Mouse (Mus musculus) kidney, adult 9 months (tissue): ENCODE data around the gene Trnau1ap.
"Not testable (repeated sequence)": the region's sequence is repeated elsewhere in the genome, so short reads cannot be mapped to it uniquely, and the experiment has no call there.

Experiments used
- DNase-seq: peaks from one replicate; pipeline ENCODE4 v3.0.0; 2022

The Trnau1ap gene

GRCm38 (mm10) chr4:132341451-132341850 lies 12.1 kb upstream of the Trnau1ap start:
- no peak for DNase-seq

DNA sequence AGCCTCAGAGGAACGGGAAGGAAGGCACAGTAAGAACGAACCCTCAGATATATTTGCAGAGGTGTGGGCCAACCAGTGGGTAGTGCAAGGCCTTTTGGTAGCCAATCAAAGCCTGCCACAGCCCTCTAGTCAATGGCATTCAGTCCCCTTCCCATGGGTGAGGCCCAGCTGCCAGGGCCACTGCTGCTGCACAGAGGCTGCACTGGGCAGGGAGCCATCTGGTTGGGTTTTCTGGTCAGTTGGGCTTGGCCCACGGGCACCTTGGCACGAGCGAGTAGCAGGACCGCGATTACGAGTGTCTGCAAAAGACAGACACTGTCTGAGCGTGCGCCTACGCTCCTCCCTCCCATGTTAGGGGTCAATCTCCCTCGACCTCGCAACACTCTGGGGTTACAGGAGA lies 9.6 kb upstream of the Trnau1ap start:
- peak; percentile 85 for DNase-seq

GRCm38 (mm10) chr4:132332880-132333279 lies 3.5 kb upstream of the Trnau1ap start:
- DNase-seq, result peak; percentile 61

GRCm38 (mm10) chr4:132331960-132332359 lies 2.6 kb upstream of the Trnau1ap start:
- no peak for DNase-seq

- DNase-seq, result no peak
Measured at GRCm38 (mm10) chr4:132329835-132330354, 557 bp upstream of the Trnau1ap start.

DNA sequence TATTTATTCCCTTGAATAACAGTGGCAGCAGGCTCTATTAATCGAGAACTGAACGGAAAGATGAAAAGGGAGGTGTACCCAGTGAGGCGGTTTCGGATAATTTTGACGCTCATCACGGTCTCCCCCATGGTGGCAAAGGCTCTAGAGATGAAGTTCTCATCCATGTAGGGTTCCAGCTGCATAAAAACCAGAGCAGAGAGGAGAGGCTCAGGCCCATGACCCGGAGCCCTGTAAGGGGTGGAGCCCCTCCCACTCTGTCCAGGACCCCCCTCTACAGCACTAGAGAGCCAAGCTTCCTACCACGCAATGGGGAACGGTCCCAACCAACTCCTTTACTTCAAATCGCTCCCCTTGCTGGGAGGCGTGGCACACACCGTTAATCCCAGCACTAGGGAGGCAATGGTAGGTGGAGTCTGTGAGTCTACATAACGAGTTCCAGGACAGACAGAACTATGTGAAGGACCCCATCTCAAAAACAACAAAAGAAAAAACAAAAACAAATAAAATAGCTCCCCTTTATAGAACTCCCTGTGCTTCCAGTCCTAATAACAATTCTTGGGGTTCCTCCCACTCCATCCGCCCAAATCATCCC lies 851 bp downstream of the Trnau1ap start:
- DNase-seq, result no peak

GRCm38 (mm10) chr4:132326481-132326880 lies 2.9 kb downstream of the Trnau1ap start:
- no peak for DNase-seq

DNA sequence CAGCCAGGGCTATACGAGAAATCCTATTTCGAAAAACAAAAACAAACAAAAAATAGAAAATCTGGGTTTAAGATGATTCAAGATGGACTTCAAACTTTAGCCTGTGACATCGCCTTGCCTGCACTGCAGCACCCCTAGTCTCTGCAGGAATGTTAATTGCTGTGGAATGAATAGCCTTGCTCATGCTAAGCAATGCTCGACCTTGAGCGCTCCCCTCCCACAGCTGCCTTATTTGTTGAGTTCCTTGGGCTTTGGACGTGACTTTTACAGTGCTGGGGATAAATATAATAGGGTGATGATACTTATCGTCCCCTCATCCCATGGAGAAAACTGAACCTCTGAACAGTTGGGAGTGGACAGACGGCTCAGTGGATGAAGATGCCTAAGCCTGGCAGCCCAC lies 13.6 kb downstream of the Trnau1ap start:
- DNase-seq, result peak; percentile 58

DNA sequence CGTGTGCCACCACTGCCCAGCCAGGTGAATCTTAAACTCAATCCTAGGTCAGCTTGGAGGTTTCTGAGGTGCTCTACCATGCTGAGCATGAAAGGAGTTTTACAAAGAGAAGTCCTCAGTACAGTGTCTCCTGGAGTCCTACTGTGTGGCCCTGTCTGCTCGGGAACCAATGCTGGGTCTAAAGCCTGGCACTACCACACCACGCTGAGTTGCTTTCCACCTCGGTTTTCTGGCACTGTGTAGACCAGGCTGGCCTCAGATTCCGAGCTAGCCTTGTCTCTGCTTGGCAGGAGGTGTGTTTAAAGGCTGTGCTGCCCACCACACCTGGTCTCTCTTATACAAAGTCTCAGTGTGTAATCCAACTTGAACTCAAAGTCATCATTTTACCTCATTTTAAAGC lies 16.7 kb downstream of the Trnau1ap start:
- DNase-seq, result no peak

- DNase-seq, result no peak
Measured at GRCm38 (mm10) chr4:132311801-132312200, 17.5 kb downstream of the Trnau1ap start.

DNA sequence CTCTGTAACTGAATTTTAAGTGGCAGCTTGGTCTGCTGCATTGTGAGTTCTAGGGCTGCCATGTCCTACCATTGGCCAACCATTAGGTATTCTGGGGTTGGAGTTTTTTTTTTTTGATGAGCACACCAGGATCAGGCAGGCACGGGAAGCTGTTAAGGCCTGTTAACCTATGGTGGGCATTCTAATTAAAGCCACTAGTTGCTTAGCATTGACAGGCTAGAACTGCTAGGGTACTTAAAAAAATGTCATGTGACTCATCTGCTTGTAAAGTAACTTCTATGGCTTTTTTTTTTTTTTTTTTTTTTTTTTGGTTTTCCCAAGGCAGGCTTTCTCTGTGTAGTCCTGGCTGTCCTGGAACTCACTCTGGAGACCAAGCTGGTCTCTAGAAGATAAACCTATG lies 18.1 kb downstream of the Trnau1ap start:
- DNase-seq, result no peak

DNA sequence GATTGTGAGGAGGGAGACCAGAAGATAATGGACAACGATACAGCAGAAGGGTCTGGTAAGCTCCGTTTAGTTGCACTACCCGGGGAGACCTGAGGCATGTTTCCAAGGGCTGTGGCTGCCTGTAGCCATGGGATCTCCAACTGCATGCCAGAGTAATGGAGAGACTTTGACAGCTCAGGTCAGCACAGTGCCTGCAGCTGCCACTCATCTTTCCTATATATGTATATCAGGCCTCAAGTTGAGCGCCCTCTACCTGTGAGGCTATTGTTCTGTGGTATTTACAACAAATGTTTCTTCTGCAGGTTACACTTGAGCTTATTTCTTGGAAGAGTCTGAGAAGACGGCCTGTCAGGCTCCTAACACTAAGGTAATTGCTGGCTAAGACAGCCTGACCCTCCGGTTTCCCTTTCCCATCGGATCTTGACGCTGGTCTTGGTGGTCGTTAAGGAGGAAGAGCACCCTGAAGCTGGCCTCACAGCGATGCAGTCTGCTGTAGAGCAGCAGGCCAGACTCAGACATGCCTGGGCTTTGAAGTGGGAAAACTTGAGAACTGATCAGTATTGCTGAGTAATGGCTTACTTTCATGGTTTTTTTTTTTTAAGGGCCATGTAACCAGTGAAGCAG lies 19.4 kb downstream of the Trnau1ap start:
- peak; percentile 78 for DNase-seq

DNA sequence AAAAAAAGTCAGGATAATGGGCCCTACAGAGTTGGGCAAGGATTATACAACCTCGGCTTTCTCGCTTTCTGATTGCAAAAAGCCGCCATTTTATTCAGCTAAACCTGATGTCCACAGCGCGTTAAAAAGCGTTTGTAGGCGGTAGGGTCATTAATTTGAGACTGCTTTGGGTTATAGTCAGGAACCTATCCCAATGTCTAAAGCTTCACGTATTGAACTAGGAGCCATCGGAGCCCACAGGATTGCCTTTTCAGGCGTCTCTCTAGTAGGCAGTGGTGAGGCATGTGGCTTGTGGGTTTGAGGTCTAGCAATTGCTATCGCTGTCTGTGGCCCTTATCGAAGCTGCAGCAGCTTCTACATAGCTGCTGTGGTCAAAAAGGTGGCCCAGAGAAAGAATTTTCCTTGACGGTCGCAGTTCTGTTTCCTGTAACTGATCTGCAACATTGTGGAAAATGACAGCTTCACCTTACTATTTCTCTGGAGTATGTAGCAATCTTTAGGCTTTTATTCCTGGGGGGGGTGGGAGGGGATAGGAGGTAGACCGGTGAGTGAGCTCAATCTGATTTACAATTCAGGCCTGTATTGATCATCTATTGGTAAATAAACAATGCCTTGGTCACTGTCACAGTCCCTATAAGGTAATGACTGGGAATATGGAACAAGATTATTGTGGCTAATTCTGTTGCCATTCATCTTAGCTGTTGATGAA lies 20.0 kb downstream of the Trnau1ap start:
- DNase-seq, result no peak

DNA sequence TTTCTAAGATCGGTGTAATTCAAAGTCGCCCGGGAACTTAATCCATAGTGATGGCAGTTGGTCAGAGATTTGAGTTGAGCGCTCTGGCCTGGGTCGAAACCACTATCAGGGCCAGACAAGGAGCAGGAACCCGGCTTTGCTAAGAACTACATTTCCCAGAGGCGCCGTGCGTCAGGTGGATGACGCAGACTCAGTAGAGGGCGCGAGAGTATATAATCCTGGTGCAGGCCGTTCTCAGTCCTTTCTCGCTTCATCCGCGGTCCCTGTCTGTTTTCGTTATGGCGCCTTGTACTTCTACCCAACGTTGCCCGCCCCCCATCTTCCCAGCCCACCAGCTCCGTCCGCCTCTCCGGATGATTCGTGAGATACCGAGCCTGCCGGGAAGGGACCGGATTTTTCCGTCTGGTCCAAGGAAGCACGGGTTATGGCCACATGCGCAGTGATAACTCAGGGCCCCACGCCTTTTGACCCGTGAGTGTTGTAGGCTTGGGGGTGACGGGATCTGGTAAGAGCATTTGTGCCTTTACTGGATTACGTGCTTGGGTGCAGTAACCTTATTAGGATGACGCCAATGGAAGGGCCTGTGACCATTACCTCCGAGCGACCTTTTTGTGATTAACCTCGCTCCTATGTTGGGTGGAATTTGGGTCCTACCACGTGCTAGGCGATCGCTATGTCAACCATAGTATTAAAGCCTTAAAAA lies 20.8 kb downstream of the Trnau1ap start:
- DNase-seq, result peak; percentile 94

GRCm38 (mm10) chr4:132306004-132306403 lies 23.3 kb downstream of the Trnau1ap start:
- no peak for DNase-seq

DNA sequence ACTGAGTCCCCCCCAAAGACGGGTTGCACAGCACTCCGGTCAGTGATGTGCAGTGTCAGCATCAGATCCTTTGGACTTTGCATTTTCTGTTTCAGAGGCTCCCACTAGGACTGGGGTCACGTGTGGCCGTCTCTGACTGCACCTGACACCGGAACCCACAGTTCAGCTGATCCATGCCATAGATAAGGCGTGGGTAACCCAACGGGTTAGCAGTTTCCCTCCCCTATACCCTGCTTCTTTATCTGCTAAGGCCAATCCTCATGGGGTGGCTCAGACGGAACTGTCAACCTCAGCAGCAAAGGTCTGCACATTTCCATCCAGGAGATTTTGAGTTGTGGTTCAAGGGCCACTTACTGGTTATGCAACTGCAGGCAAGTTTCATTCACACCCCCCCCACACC lies 24.1 kb downstream of the Trnau1ap start:
- DNase-seq, result peak; percentile 83

DNA sequence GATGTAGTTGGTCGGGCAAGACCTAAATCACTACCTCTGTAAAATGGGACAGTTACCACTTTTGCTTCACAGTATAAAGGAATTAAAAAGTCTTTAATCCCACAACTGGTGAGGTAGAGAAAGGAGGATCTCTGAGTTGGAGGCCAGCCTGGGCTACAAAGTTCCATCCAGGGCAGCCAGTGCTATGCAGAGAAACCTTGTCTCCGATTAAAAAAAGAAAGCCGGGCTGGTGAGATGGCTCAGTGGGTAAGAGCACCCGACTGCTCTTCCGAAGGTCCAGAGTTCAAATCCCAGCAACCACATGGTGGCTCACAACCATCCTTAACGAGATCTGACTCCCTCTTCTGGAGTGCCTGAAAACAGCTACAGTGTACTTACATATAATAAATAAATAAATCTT lies 25.9 kb downstream of the Trnau1ap start:
- not testable (repeated sequence) for DNase-seq

- peak; percentile 46 for DNase-seq
Measured at GRCm38 (mm10) chr4:132302939-132303479, 26.3 kb downstream of the Trnau1ap start, which contains the start of gene Rab42. Gene Rab42 (minus strand): TSS chr4:132303385.

GRCm38 (mm10) chr4:132301965-132302938 lies 27.1 kb downstream of the Trnau1ap start:
- no peak for DNase-seq

DNA sequence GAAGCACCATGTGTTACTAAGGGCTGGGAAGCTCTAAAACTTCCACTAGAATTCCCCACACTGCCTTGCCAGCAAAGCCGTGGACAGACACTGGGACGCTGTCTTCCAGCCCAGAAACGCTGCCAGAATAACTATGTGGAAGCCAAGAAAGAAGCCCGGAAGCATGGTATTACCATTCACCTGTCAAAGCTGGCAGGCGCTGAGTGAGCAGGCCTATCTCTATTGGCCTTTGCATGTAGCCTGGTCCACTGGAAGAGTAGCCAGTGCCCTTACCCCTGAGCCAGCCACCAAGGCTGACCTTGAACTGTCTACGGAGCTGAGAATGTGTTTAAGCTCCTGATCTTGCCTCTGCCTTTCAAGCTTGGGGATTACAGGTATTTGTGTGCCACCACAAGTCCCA lies 27.9 kb downstream of the Trnau1ap start:
- DNase-seq, result no peak

- no peak for DNase-seq
Measured at GRCm38 (mm10) chr4:132299849-132300248, 29.5 kb downstream of the Trnau1ap start.
